31 mouse cellular contexts compared by ENCODE assay signal in the genomic region with DNA sequence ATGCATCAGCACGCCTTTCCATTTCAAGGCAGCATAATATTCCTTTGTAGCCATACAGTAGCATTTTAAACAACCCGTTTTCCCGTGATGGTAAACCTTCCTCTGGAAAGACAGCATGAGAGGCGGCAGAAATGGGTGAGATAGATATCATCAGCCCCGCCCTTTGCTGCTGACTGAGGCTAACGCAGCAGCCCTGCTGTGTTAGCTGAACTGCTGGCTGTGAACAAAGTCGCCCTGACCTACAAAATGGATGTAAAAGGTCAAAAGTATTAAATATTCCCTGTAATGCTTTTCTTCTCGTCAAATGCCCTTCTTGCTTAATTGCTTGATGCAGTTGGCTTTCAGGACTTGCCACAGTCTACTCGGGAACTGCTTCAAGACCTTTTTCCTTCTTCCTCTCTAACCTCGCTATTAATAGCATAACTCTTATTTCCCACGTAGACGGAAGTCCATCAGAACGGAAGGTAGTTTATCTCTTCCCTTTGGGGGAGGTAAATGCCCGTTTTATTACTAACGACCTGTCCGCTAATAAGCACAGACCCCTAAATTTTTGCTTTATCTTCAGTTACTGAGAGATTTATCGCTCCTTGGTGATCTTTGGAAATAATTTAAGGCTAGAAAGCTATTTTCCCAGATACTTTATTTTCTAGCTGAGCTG. TPM values are rescaled to one million over a fixed set of nuclear protein-coding genes. Genes with fewer than 3 reads are reported as not detected.
DNase-seq lines count a peak whose midpoint lies in the region; ATAC-seq and TF ChIP-seq lines count a peak whose summit lies in the region.
"Had no signal": no experiment of that assay in that cellular context is flagged by ENCODE, and none has a peak within 500 bp of the region (broad histone marks: within the 10 kb centered on the region; RNA-seq: fewer than 3 reads in every experiment).

No protein-coding gene starts in this region.

- no peak overlapping the region for H3K4me2 ChIP-seq in kidney, embryonic 15.5 days
- no peak overlapping the region for H3K4me2 ChIP-seq in lung, postnatal 0 days (replicated peaks; ENCODE audit: low read depth, low read length)
- H3K4me2 ChIP-seq: heart, embryonic 15.5 days; hindbrain, embryonic 14.5 days; limb, embryonic 13.5 days; lung, embryonic 15.5 days; midbrain, embryonic 13.5 days; neural tube, embryonic 15.5 days; stomach, embryonic 15.5 days had no signal

- TF ChIP-seq CTCF in heart, adult 2 months (IDR thresholded peaks at IDR 0.05) = no peak
- no peak for TF ChIP-seq CTCF in lung, postnatal 0 days (IDR thresholded peaks at IDR 0.05)

- intact Hi-C loops in heart, adult 2 months (cut with DNase I) = loop anchor here (5.0 kb wide), 1 partner anchor 34 kb away; no protein-coding TSS in a partner anchor

- H3K79me2 ChIP-seq in heart, adult 2 months (replicated peaks; ENCODE audit: control insufficient read depth, insufficient read depth, low read length) = no peaks in the 10 kb centered on the region

- H3K27ac ChIP-seq in heart, adult 2 months = peak overlapping the region; percentile 10; the same call in 1 of the 2 replicates
- H3K27ac ChIP-seq in kidney, embryonic 15.5 days = peak overlapping the region; percentile 77
- peak overlapping the region; percentile 16; the same call in 1 of the 2 replicates for H3K27ac ChIP-seq in lung, postnatal 0 days (ENCODE audit: low read length)
- H3K27ac ChIP-seq: heart, embryonic 10.5 days; heart, embryonic 15.5 days; hindbrain, embryonic 14.5 days; layer of hippocampus, adult 2 months; left cerebral cortex, adult 2 months; limb, embryonic 13.5 days; liver, embryonic 14.5 days; lung, embryonic 15.5 days; midbrain, embryonic 13.5 days; neural tube, embryonic 15.5 days; stomach, embryonic 15.5 days had no signal

- WGBS in heart, adult 2 months = 42% methylated on average over 17 of the region's 17 CpGs
- 52% methylated on average over 17 of the region's 17 CpGs for WGBS in kidney, embryonic 15.5 days
- 66% methylated on average over 17 of the region's 17 CpGs for WGBS in lung, postnatal 0 days

- H3K4me3 ChIP-seq in heart, adult 2 months = no peak overlapping the region
- H3K4me3 ChIP-seq in kidney, embryonic 15.5 days (replicated peaks) = no peak overlapping the region
- no peak overlapping the region for H3K4me3 ChIP-seq in lung, postnatal 0 days (ENCODE audit: low read depth, low read length)
- H3K4me3 ChIP-seq: erythroblast, embryonic 14.5 days; heart, embryonic 10.5 days; heart, embryonic 15.5 days; layer of hippocampus, adult 2 months; left cerebral cortex, adult 2 months; limb, embryonic 13.5 days; lung, embryonic 15.5 days; midbrain, embryonic 13.5 days; neural tube, embryonic 15.5 days; stomach, embryonic 15.5 days had no signal

- H3K27me3 ChIP-seq in heart, adult 2 months (ENCODE audit: control insufficient read depth, insufficient read depth, low read length) = no peaks in the 10 kb centered on the region
- H3K27me3 ChIP-seq in kidney, embryonic 15.5 days = no peaks in the 10 kb centered on the region
- no peaks in the 10 kb centered on the region for H3K27me3 ChIP-seq in lung, postnatal 0 days (replicated peaks; ENCODE audit: insufficient read depth, low read length)
- H3K27me3 ChIP-seq: heart, embryonic 15.5 days; limb, embryonic 13.5 days; lung, embryonic 15.5 days; midbrain, embryonic 13.5 days; neural tube, embryonic 15.5 days; stomach, embryonic 15.5 days had no signal

- ATAC-seq in kidney, embryonic 15.5 days (replicated peaks; ENCODE audit: low FRiP score) = no peak
- ATAC-seq in lung, postnatal 0 days = no peak
- ATAC-seq: activated CD4-positive, CD25-positive, alpha-beta regulatory T cell, adult 4 months; forebrain, postnatal 0 days; inflammation-experienced regulatory T-cells, adult 6 months; midbrain, embryonic 13.5 days had no signal

- peaks cover 9% of the 10 kb centered on the region for H3K4me1 ChIP-seq in heart, adult 2 months (ENCODE audit: control insufficient read depth, insufficient read depth, low read length)
- peaks cover 30% of the 10 kb centered on the region for H3K4me1 ChIP-seq in kidney, embryonic 15.5 days
- peaks cover 9% of the 10 kb centered on the region; the same call in 1 of the 2 replicates for H3K4me1 ChIP-seq in lung, postnatal 0 days (ENCODE audit: insufficient read depth, low read depth, low read length)
- H3K4me1 ChIP-seq: midbrain, embryonic 13.5 days; neural tube, embryonic 15.5 days; stomach, embryonic 15.5 days had no signal

- H3K9me3 ChIP-seq in kidney, embryonic 15.5 days (replicated peaks) = no peaks in the 10 kb centered on the region
- no peaks in the 10 kb centered on the region for H3K9me3 ChIP-seq in lung, postnatal 0 days (ENCODE audit: low read length)
- H3K9me3 ChIP-seq: heart, embryonic 10.5 days; heart, embryonic 15.5 days; limb, embryonic 13.5 days; lung, embryonic 15.5 days; midbrain, embryonic 13.5 days; neural tube, embryonic 15.5 days; stomach, embryonic 15.5 days had no signal

- TF ChIP-seq EP300 in heart, adult 2 months (IDR thresholded peaks at IDR 0.05; ENCODE audit: insufficient read depth, low read depth, low read length) = no peak
- no peak for TF ChIP-seq EP300 in lung, postnatal 0 days (IDR thresholded peaks at IDR 0.05)

- DNase-seq in heart, adult 2 months = no peak
- DNase-seq in heart, postnatal 4 days = no peak
- DNase-seq in kidney, postnatal 25 days = no peak
- DNase-seq in lung, postnatal 0 days (ENCODE audit: low spot score) = peak; percentile 22
- DNase-seq in lung, adult 18-20 months = no peak
- DNase-seq in skeletal muscle tissue, adult 2 months (ENCODE audit: low read depth, low spot score) = peak; percentile 30
- DNase-seq in neural tube, embryonic 10.5 days (ENCODE audit: extremely low spot score, low spot score) = no peak
- DNase-seq: adrenal gland, adult 2 months; adrenal gland, postnatal 36 days; cerebellum, adult 18-20 months; cerebellum, postnatal 10 days; forebrain, postnatal 0 days; gastrocnemius, postnatal 10 days; retina, postnatal 1 day; right cerebral cortex, postnatal 14 days had no signal

- TF ChIP-seq POLR2A in heart, adult 2 months (IDR thresholded peaks at IDR 0.05; ENCODE audit: insufficient read depth, low read depth, low read length) = no peak

- no peak overlapping the region for H3K9ac ChIP-seq in heart, adult 2 months (ENCODE audit: low read depth, low read length)
- H3K9ac ChIP-seq in kidney, embryonic 15.5 days = no peak overlapping the region
- H3K9ac ChIP-seq in lung, postnatal 0 days (replicated peaks; ENCODE audit: low read depth) = no peak overlapping the region
- H3K9ac ChIP-seq: forebrain, postnatal 0 days; heart, embryonic 15.5 days; hindbrain, embryonic 14.5 days; limb, embryonic 13.5 days; liver, embryonic 14.5 days; lung, embryonic 15.5 days; midbrain, embryonic 13.5 days; neural tube, embryonic 15.5 days; stomach, embryonic 15.5 days had no signal

- H3K36me3 ChIP-seq in heart, adult 2 months (ENCODE audit: control insufficient read depth, insufficient read depth, low read length) = peaks cover 3% of the 10 kb centered on the region
- H3K36me3 ChIP-seq in kidney, embryonic 15.5 days = peaks cover 25% of the 10 kb centered on the region; the same call in 1 of the 2 replicates
- no peaks in the 10 kb centered on the region for H3K36me3 ChIP-seq in lung, postnatal 0 days (ENCODE audit: insufficient read depth, low read length)
- H3K36me3 ChIP-seq: heart, embryonic 15.5 days; lung, embryonic 15.5 days; midbrain, embryonic 13.5 days; neural tube, embryonic 15.5 days; stomach, embryonic 15.5 days had no signal

RNA-seq across cellular contexts. Expression of a gene that starts 39.3 kb away (rescaled TPM):
- 10 to 100 TPM; 34.8 to 41.9 TPM for total RNA-seq in heart, adult 2 months (2021)
- 35.3 and 43.7 TPM in 2 replicates for polyA plus RNA-seq in heart, adult 2 months (2012; rRNA removed)
- 100 to 1,000 TPM in 1 of 2 experiments, 10 to 100 TPM in 1; 99.6 to 116 TPM for total RNA-seq in heart, postnatal 4 days (2021)
- polyA plus RNA-seq in kidney, embryonic 15.5 days (2015; fragmentation: Nextera tagmentation; extraction: Ambion mirVana) = 25.8 and 26.1 TPM in 2 replicates
- 22.0 and 24.2 TPM in 2 replicates for polyA plus RNA-seq in lung, postnatal 0 days (2015; fragmentation: Nextera tagmentation; extraction: Ambion mirVana)
- total RNA-seq: monocyte, adult 5-6 weeks had no signal

Comparison
In these comparisons a context has a peak if more than half of its experiments do, and no peak if none do; other contexts are left out.
1. DNase-seq: peak in lung, postnatal 0 days (single experiment) and skeletal muscle tissue, adult 2 months (single experiment); none in heart, adult 2 months (0 of 2), heart, postnatal 4 days (single experiment), kidney, postnatal 25 days (0 of 2), lung, adult 18-20 months (0 of 2) and neural tube, embryonic 10.5 days (single experiment).
2. H3K27ac ChIP-seq: peak in every context shown above with its lines; median percentile 77 in kidney, embryonic 15.5 days; 16 in lung, postnatal 0 days; 10 in heart, adult 2 months.